Mouse (Mus musculus): ENCODE data around the gene Rac2. TPM values are rescaled to one million over a fixed set of nuclear protein-coding genes. Genes with fewer than 3 reads are reported as not detected.

The Rac2 gene
- 1,000 to 10,000 TPM; 1,433 to 1,468 TPM for total RNA-seq (2023)

DNA sequence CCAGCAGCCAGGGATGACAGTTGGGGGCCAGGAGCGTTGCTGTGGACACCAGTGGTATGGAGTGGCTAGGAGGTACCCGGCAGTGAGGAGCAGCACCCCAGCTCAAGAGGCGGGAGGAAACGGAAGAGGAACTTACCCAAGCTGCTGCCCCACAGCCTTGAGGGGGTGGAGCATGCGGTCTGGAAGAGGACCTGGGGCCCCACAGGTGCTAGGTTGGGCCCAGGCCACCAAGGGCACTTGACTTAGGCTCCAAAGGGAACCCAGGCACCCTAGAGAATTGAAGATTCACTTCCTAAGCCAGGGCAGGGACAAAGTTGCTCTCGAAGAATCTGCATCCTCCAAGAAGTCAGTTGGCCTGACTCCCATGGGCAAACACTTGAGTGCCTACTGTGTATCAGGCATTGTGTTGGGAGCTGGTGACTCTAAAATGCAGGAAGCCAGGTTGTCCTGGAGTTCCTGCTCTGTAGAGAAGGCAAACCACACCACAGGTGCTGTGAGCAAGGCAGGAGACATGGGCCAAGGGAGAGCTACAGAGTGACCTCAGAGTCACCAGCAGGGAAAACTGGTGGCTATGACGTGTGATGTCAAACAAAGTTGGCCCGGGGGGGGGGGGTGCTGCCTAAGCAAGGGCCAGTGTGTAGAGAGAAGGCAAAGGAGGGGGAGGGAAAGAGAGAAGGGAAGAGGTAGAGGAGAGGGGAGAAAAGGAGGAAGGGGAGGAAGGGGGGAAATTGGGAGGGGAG lies at the start of gene Rac2:
Gene Rac2 (minus strand): TSS at position 126 of the 740 bp plus-strand sequence.

DNA sequence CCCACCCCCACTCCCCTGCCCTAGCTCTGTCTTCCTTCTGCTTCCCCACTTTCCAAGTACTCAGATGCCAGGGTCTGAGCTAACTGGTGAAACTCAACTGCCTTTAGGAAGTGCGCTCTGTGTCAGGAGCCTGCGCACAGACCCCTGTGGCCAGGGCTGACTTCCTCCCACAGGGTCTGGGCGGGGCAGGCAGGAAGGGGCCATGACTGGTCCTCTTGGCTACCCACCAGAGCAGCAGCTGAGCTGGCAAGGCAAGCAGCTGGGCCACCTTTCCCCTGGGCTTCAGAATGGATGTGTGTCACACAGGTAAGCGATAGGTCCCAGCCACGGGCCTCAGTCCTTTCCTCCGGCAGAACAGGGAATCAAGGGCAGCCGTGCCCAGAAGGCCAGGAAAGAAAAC lies 24.3 kb upstream of the Rac2 start, which contains the start of gene Cyth4:
Gene Cyth4 (plus strand): TSS at position 134 of the 400 bp plus-strand sequence.

DNA sequence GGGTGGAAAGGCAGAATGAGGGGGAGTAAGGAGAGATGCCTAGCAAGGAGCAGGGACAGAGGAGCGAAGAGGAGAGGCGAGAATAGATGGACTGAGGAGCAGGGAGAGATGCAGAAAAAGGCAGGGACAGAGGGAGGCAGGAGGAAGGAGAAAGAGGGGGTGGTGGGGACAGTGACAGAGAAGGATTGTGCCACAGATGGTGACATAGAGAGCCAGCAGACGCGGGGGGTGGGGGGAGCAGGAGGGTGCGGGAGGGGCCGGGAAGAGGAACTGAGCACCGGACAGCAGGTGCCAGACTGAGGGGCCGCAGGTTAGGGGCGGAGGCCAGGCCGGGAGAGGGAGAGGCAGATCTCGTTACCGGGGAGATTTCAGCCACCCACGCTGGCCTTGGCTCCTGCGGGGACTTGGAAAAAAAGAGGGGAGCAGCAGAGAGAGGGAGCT lies 28.0 kb downstream of the Rac2 start, which contains the start of gene Sstr3:
Gene Sstr3 (minus strand): TSS at position 125 of the 441 bp plus-strand sequence.

DNA sequence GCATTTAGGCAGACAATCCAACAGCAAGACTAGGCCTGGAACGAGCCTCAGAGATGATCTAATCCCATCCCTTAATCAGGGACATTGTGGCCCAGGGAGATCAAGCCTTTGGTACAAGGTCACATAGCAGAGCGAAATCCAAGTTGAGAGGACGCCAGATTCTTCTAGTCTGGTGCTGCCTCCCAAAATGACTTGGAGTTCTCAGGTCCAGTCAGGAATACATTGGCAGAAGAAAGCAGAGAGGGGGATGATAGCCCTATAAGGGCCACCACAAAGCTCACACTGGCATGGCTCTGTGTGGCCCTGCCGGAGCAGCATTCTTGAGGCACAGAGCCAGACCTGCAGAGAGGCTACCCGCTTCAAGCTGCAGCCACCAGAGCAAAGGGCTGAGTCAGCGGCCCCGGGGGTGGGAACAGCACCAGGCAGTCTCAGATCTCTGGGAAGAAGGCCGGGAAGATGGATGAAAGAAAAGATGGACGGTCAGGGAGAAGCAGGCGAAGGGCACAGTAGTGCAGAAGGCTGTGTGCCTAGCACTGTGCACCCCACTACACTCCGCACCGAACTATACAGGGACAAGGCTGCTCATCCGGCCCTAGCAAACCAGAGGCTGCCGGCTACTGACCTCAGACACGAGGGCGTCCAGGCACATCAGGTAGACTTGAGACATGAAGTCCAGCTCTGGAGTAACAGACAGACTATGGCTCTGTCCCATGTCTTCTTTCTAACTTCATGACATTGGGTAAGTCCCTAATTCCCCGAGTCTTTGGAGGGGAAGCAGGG lies 41.7 kb downstream of the Rac2 start, which contains the start of gene C1qtnf6:
Gene C1qtnf6 (minus strand): TSS at position 746 of the 780 bp plus-strand sequence.

Other genes starting within 250 kb of the Rac2 start
- 100 to 1,000 TPM; 168 to 216 TPM for gene Csf2rb, start 247.0 kb downstream of the Rac2 start, total RNA-seq (2023)
- gene Tex33, start 176.9 kb downstream of the Rac2 start, total RNA-seq (2023): not detected
- 10 to 100 TPM; 19.8 to 23.5 TPM for gene Tst, start 166.9 kb downstream of the Rac2 start, total RNA-seq (2023)
- gene Mpst, start 166.4 kb downstream of the Rac2 start, total RNA-seq (2023): 10 to 100 TPM; 34.0 to 38.3 TPM
- 1 to 10 TPM; 5.8 to 7.5 TPM for gene Kctd17, start 144.2 kb downstream of the Rac2 start, total RNA-seq (2023)
- gene Tmprss6, start 104.1 kb downstream of the Rac2 start, total RNA-seq (2023): under 1 TPM in 1 of 2 experiments, not detected in 1; 0.11 TPM
- gene Il2rb, start 77.5 kb downstream of the Rac2 start, total RNA-seq (2023): under 1 TPM; 0.64 to 0.88 TPM
- gene C1qtnf6, start 41.4 kb downstream of the Rac2 start, total RNA-seq (2023): 1 to 10 TPM in 1 of 2 experiments, under 1 TPM in 1; 0.92 to 1.5 TPM
- gene Sstr3, start 28.1 kb downstream of the Rac2 start, total RNA-seq (2023): not detected
- gene Cyth4, start 24.3 kb upstream of the Rac2 start, total RNA-seq (2023): 100 to 1,000 TPM; 159 to 178 TPM
- gene Elfn2, start 146.0 kb upstream of the Rac2 start, total RNA-seq (2023): under 1 TPM; 0.11 to 0.33 TPM
- gene Mfng, start 200.7 kb upstream of the Rac2 start, total RNA-seq (2023): 10 to 100 TPM; 13.3 to 16.6 TPM
- 10 to 100 TPM; 32.7 to 36.8 TPM for gene Card10, start 230.3 kb upstream of the Rac2 start, total RNA-seq (2023)